In genomic region chr15:83118360-83118759, GRCm38 (mm10) we compare ENCODE assay signal across 8 mouse cellular contexts. TPM values are rescaled to one million over a fixed set of nuclear protein-coding genes. Genes with fewer than 3 reads are reported as not detected.
A peak's percentile ranks its signal among the peaks of the same experiment; 100 is the strongest.
DNase-seq lines count a peak whose midpoint lies in the region; ATAC-seq lines count a peak whose summit lies in the region.

No protein-coding gene starts in this region.

- WGBS in embryonic facial prominence, embryonic 14.5 days: 62% methylated on average over 7 of the region's 7 CpGs
- WGBS in embryonic facial prominence, embryonic 10.5 days: 87% methylated on average over 7 of the region's 7 CpGs
- 60% methylated on average over 7 of the region's 7 CpGs for WGBS in midbrain, embryonic 14.5 days
- WGBS in midbrain, embryonic 16.5 days: 60% methylated on average over 7 of the region's 7 CpGs

- peaks cover 5% of the 10 kb centered on the region; the same call in 1 of the 2 replicates for H3K4me1 ChIP-seq in embryonic facial prominence, embryonic 14.5 days (ENCODE audit: control insufficient read depth, insufficient read depth, low read length)
- H3K4me1 ChIP-seq in embryonic facial prominence, embryonic 10.5 days: peaks cover 15% of the 10 kb centered on the region
- peaks cover 13% of the 10 kb centered on the region for H3K4me1 ChIP-seq in midbrain, embryonic 14.5 days (ENCODE audit: control insufficient read depth, insufficient read depth, low read length)
- peaks cover 12% of the 10 kb centered on the region for H3K4me1 ChIP-seq in midbrain, embryonic 16.5 days (ENCODE audit: control insufficient read depth, insufficient read depth, low read length)

- H3K9ac ChIP-seq in embryonic facial prominence, embryonic 14.5 days (ENCODE audit: low read depth, low read length): no peak overlapping the region
- H3K9ac ChIP-seq in midbrain, embryonic 14.5 days (replicated peaks; ENCODE audit: low read length): no peak overlapping the region
- no peak overlapping the region for H3K9ac ChIP-seq in midbrain, embryonic 16.5 days (ENCODE audit: low read depth, low read length)

- H3K9me3 ChIP-seq in embryonic facial prominence, embryonic 14.5 days (ENCODE audit: control insufficient read depth, low read length): no peaks in the 10 kb centered on the region
- H3K9me3 ChIP-seq in embryonic facial prominence, embryonic 10.5 days: no peaks in the 10 kb centered on the region
- H3K9me3 ChIP-seq in midbrain, embryonic 14.5 days (ENCODE audit: control insufficient read depth, low read length): no peaks in the 10 kb centered on the region
- H3K9me3 ChIP-seq in midbrain, embryonic 16.5 days (replicated peaks; ENCODE audit: control insufficient read depth, low read length, poor library complexity, severe bottlenecking): no peaks in the 10 kb centered on the region

- no peak for ATAC-seq in embryonic facial prominence, embryonic 14.5 days (ENCODE audit: low read depth)
- ATAC-seq in midbrain, embryonic 14.5 days (ENCODE audit: low FRiP score, low TSS enrichment): no peak
- ATAC-seq in midbrain, embryonic 16.5 days: no peak

- no peak overlapping the region for H3K4me3 ChIP-seq in embryonic facial prominence, embryonic 14.5 days (ENCODE audit: low read depth, low read length)
- no peak overlapping the region for H3K4me3 ChIP-seq in embryonic facial prominence, embryonic 10.5 days
- H3K4me3 ChIP-seq in midbrain, embryonic 14.5 days (replicated peaks; ENCODE audit: low read depth, low read length): no peak overlapping the region
- H3K4me3 ChIP-seq in midbrain, embryonic 16.5 days (ENCODE audit: low read depth, low read length): no peak overlapping the region

- no peaks in the 10 kb centered on the region for H3K27me3 ChIP-seq in embryonic facial prominence, embryonic 14.5 days (replicated peaks; ENCODE audit: control insufficient read depth, insufficient read depth, low read length)
- no peaks in the 10 kb centered on the region for H3K27me3 ChIP-seq in embryonic facial prominence, embryonic 10.5 days (replicated peaks; ENCODE audit: low read depth, poor library complexity, severe bottlenecking)
- H3K27me3 ChIP-seq in midbrain, embryonic 14.5 days (ENCODE audit: control insufficient read depth, insufficient read depth, low read length): no peaks in the 10 kb centered on the region
- no peaks in the 10 kb centered on the region for H3K27me3 ChIP-seq in midbrain, embryonic 16.5 days (ENCODE audit: control insufficient read depth, insufficient read depth, low read depth, low read length)

- no peak overlapping the region for H3K4me2 ChIP-seq in embryonic facial prominence, embryonic 14.5 days (ENCODE audit: low read depth, low read length)
- H3K4me2 ChIP-seq in midbrain, embryonic 14.5 days (ENCODE audit: low read length): no peak overlapping the region
- H3K4me2 ChIP-seq in midbrain, embryonic 16.5 days (ENCODE audit: low read length): no peak overlapping the region

- no peak overlapping the region for H3K27ac ChIP-seq in embryonic facial prominence, embryonic 14.5 days (replicated peaks; ENCODE audit: low read depth, low read length)
- no peak overlapping the region for H3K27ac ChIP-seq in embryonic facial prominence, embryonic 10.5 days (replicated peaks)
- no peak overlapping the region for H3K27ac ChIP-seq in midbrain, embryonic 14.5 days (replicated peaks; ENCODE audit: low read depth, low read length)
- H3K27ac ChIP-seq in midbrain, embryonic 16.5 days (ENCODE audit: low read length): no peak overlapping the region

- peak; percentile 88 for DNase-seq in embryonic facial prominence, embryonic 14.5 days (ENCODE audit: low spot score)
- no peak for DNase-seq in embryonic facial prominence, embryonic 10.5 days (ENCODE audit: low spot score)
- DNase-seq in midbrain, embryonic 14.5 days: peak; percentile 88
- peak; percentile 80 to 83 for DNase-seq in cerebellum, postnatal 14 days
- peak; percentile 38 for DNase-seq in lung, postnatal 14 days
- no peak for DNase-seq in thymus, postnatal 10 days (ENCODE audit: low spot score in 2 of 2)
- DNase-seq in spleen, postnatal 14 days (ENCODE audit: low spot score in 2 of 2): no peak

- H3K36me3 ChIP-seq in embryonic facial prominence, embryonic 14.5 days (ENCODE audit: control insufficient read depth, insufficient read depth, low read length): peaks cover 61% of the 10 kb centered on the region
- peaks cover 69% of the 10 kb centered on the region for H3K36me3 ChIP-seq in embryonic facial prominence, embryonic 10.5 days (replicated peaks)
- peaks cover 45% of the 10 kb centered on the region for H3K36me3 ChIP-seq in midbrain, embryonic 14.5 days (ENCODE audit: control insufficient read depth, insufficient read depth, low read length)
- H3K36me3 ChIP-seq in midbrain, embryonic 16.5 days (ENCODE audit: control insufficient read depth, insufficient read depth, low read length): peaks cover 18% of the 10 kb centered on the region

RNA-seq across cellular contexts. Expression of gene Rrp7a, which starts 4.2 kb away (rescaled TPM):
- polyA plus RNA-seq in embryonic facial prominence, embryonic 14.5 days (2014; fragmentation: Nextera tagmentation; extraction: Ambion mirVana): 61.6 and 63.0 TPM in 2 replicates
- 87.2 and 90.4 TPM in 2 replicates for polyA plus RNA-seq in embryonic facial prominence, embryonic 10.5 days (2016; fragmentation: Nextera tagmentation; extraction: Ambion mirVana)
- polyA plus RNA-seq in midbrain, embryonic 14.5 days (2014; fragmentation: Nextera tagmentation; extraction: Ambion mirVana): 57.0 and 62.3 TPM in 2 replicates
- polyA plus RNA-seq in midbrain, embryonic 16.5 days (2015; fragmentation: Nextera tagmentation; extraction: Ambion mirVana): 90.6 and 93.0 TPM in 2 replicates

RNA-seq across cellular contexts. Expression of gene Serhl, which starts 29.1 kb away (rescaled TPM):
- polyA plus RNA-seq in embryonic facial prominence, embryonic 14.5 days (2014; fragmentation: Nextera tagmentation; extraction: Ambion mirVana): 63.8 and 71.6 TPM in 2 replicates
- 49.0 and 50.5 TPM in 2 replicates for polyA plus RNA-seq in embryonic facial prominence, embryonic 10.5 days (2016; fragmentation: Nextera tagmentation; extraction: Ambion mirVana)
- polyA plus RNA-seq in midbrain, embryonic 14.5 days (2014; fragmentation: Nextera tagmentation; extraction: Ambion mirVana): 23.1 and 24.7 TPM in 2 replicates
- 29.6 and 29.7 TPM in 2 replicates for polyA plus RNA-seq in midbrain, embryonic 16.5 days (2015; fragmentation: Nextera tagmentation; extraction: Ambion mirVana)

RNA-seq across cellular contexts. Expression of gene Poldip3, which starts 30.8 kb away (rescaled TPM):
- polyA plus RNA-seq in embryonic facial prominence, embryonic 14.5 days (2014; fragmentation: Nextera tagmentation; extraction: Ambion mirVana): 126 and 151 TPM in 2 replicates
- polyA plus RNA-seq in embryonic facial prominence, embryonic 10.5 days (2016; fragmentation: Nextera tagmentation; extraction: Ambion mirVana): 181 and 182 TPM in 2 replicates
- 148 and 174 TPM in 2 replicates for polyA plus RNA-seq in midbrain, embryonic 14.5 days (2014; fragmentation: Nextera tagmentation; extraction: Ambion mirVana)
- polyA plus RNA-seq in midbrain, embryonic 16.5 days (2015; fragmentation: Nextera tagmentation; extraction: Ambion mirVana): 140 and 145 TPM in 2 replicates

RNA-seq across cellular contexts. Expression of gene Cyb5r3, which starts 54.0 kb away (rescaled TPM):
- polyA plus RNA-seq in embryonic facial prominence, embryonic 14.5 days (2014; fragmentation: Nextera tagmentation; extraction: Ambion mirVana): 125 and 126 TPM in 2 replicates
- polyA plus RNA-seq in embryonic facial prominence, embryonic 10.5 days (2016; fragmentation: Nextera tagmentation; extraction: Ambion mirVana): 194 and 204 TPM in 2 replicates
- 89.7 and 107 TPM in 2 replicates for polyA plus RNA-seq in midbrain, embryonic 14.5 days (2014; fragmentation: Nextera tagmentation; extraction: Ambion mirVana)
- polyA plus RNA-seq in midbrain, embryonic 16.5 days (2015; fragmentation: Nextera tagmentation; extraction: Ambion mirVana): 107 and 121 TPM in 2 replicates

Comparison
In these comparisons a context has a peak if more than half of its experiments do, and no peak if none do; other contexts are left out.
1. DNase-seq: peak in embryonic facial prominence, embryonic 14.5 days (single experiment), midbrain, embryonic 14.5 days (single experiment), cerebellum, postnatal 14 days (2 of 2) and lung, postnatal 14 days (single experiment); none in embryonic facial prominence, embryonic 10.5 days (single experiment), thymus, postnatal 10 days (0 of 2) and spleen, postnatal 14 days (0 of 2).